In the genomic region with DNA sequence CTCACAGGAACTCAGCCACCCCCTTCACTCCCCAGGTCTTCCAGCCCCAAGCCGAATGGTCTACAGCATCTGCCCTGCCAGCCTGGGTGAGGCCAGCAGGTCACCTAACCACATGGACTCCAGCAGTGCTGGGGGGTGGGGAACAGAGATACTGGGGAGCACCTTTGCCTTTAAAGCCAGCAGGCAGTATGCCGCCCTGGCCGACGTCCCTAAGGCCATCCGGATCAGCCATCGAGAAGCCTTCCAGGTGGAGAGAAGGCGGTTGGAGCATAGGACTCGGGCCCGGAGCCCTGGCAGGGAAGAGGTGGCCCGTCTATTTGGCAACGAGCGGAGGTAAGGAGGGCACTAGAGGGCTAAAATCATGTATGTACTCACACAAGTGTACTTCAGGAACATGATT, we compare ENCODE assay signal across 22 mouse cellular contexts. TPM values are rescaled to one million over a fixed set of nuclear protein-coding genes. Genes with fewer than 3 reads are reported as not detected.
A peak's percentile ranks its signal among the peaks of the same experiment; 100 is the strongest.
DNase-seq lines count a peak whose midpoint lies in the region; ATAC-seq lines count a peak whose summit lies in the region.
"Had no signal": no experiment of that assay in that cellular context is flagged by ENCODE, and none has a peak within 500 bp of the region (broad histone marks: within the 10 kb centered on the region; RNA-seq: fewer than 3 reads in every experiment).

No protein-coding gene starts in this region.

- no peak overlapping the region for H3K4me2 ChIP-seq in heart, embryonic 12.5 days
- H3K4me2 ChIP-seq: embryonic facial prominence, embryonic 12.5 days; forebrain, embryonic 15.5 days; hindbrain, embryonic 15.5 days had no signal

- 0 out of 2 replicates have a peak, but pooled peaks cover 3% of the 10 kb centered on the region for H3K4me1 ChIP-seq in heart, embryonic 12.5 days (replicated peaks)
- H3K4me1 ChIP-seq: embryonic facial prominence, embryonic 12.5 days; hindbrain, embryonic 15.5 days had no signal

- H3K9ac ChIP-seq in heart, embryonic 12.5 days, result no peak overlapping the region
- H3K9ac ChIP-seq: embryonic facial prominence, embryonic 12.5 days; forebrain, embryonic 15.5 days; hindbrain, embryonic 15.5 days had no signal

- ATAC-seq in cerebellum, adult (ENCODE audit: insufficient number of reproducible peaks, low FRiP score, low TSS enrichment), result no peak
- no peak for ATAC-seq in heart, embryonic 12.5 days (ENCODE audit: insufficient number of reproducible peaks, low FRiP score)
- ATAC-seq: CD4-positive, CD25-positive, alpha-beta regulatory T cell, adult 4 months; forebrain, embryonic 15.5 days; inflammation-experienced regulatory T-cells, adult 6 months; intestine, postnatal 0 days had no signal

- peaks cover 84% of the 10 kb centered on the region for H3K36me3 ChIP-seq in heart, embryonic 12.5 days

- H3K27me3 ChIP-seq in heart, embryonic 12.5 days (replicated peaks), result no peaks in the 10 kb centered on the region
- H3K27me3 ChIP-seq: embryonic facial prominence, embryonic 12.5 days; forebrain, embryonic 15.5 days; hindbrain, embryonic 15.5 days had no signal

- no peak overlapping the region for H3K27ac ChIP-seq in heart, embryonic 12.5 days (ENCODE audit: poor library complexity, severe bottlenecking)
- H3K27ac ChIP-seq: embryonic facial prominence, embryonic 12.5 days; forebrain, embryonic 15.5 days; heart, embryonic 10.5 days; hindbrain, embryonic 15.5 days had no signal

- H3K4me3 ChIP-seq in heart, embryonic 12.5 days, result no peak overlapping the region
- H3K4me3 ChIP-seq: embryonic facial prominence, embryonic 12.5 days; forebrain, embryonic 15.5 days; heart, embryonic 10.5 days; hindbrain, embryonic 15.5 days had no signal

- peak; percentile 46 for DNase-seq in cerebellum, adult 11 months
- peak; percentile 89 for DNase-seq in heart, adult 11 months
- DNase-seq in lung, postnatal 25 days (ENCODE audit: low spot score), result peak; percentile 21
- no peak for DNase-seq in lung, postnatal 14 days
- peak; percentile 46 to 53 for DNase-seq in cerebellum, postnatal 36 days
- no peak for DNase-seq in embryo, embryonic 11 days
- DNase-seq: adrenal gland, adult 8-10 months; adrenal gland, postnatal 36 days; B cell, adult 2 months; gastrocnemius, postnatal 36 days; heart, adult 18-20 months; heart, postnatal 36 days had no signal

- H3K9me3 ChIP-seq in heart, embryonic 12.5 days (replicated peaks), result no peaks in the 10 kb centered on the region
- H3K9me3 ChIP-seq: embryonic facial prominence, embryonic 12.5 days; forebrain, embryonic 15.5 days; G1E; heart, embryonic 10.5 days; hindbrain, embryonic 15.5 days had no signal

- WGBS in heart, embryonic 12.5 days, result 97% methylated on average over 12 of the region's 12 CpGs

RNA-seq across cellular contexts. Expression of gene Pld6, which starts 50.2 kb away (rescaled TPM):
- polyA plus RNA-seq in heart, embryonic 12.5 days (2016; fragmentation: Nextera tagmentation; extraction: Ambion mirVana), result 3.9 and 4.6 TPM in 2 replicates
- polyA plus RNA-seq: G1E had no signal

Comparison
In these comparisons a context has a peak if more than half of its experiments do, and no peak if none do; other contexts are left out.
1. DNase-seq: peak in cerebellum, adult 11 months (single experiment), heart, adult 11 months (single experiment), lung, postnatal 25 days (single experiment) and cerebellum, postnatal 36 days (2 of 2); none in lung, postnatal 14 days (single experiment) and embryo, embryonic 11 days (single experiment).